Mouse (Mus musculus) cerebellum, adult 2 months (tissue): ENCODE results near the gene Insl3.

Experiments used
- CTCF ChIP-seq: fragments of 200-500 bp; IDR thresholded peaks from 2 replicates; pipeline ENCODE4 v1.5.1; 2011; ENCODE audit warnings: low read depth, mild to moderate bottlenecking, control low read depth, low read length, moderate library complexity, borderline replicate concordance; ENCODE audit not compliant: insufficient read depth
- POLR2A ChIP-seq: fragments of 200-500 bp; IDR thresholded peaks from 2 replicates; pipeline ENCODE4 v1.6.1; 2011; ENCODE audit warnings: low read length, control low read depth, borderline replicate concordance; ENCODE audit not compliant: insufficient read depth

GRCm38 (mm10) chr8:71719218-71719617, 30.2 kb downstream of the Insl3 start:
- TF ChIP-seq CTCF (no peak), POLR2A (no peak)
